Mouse (Mus musculus) midbrain, embryonic 15.5 days (tissue): ENCODE measurements around the gene Clba1. TPM values are rescaled to one million over a fixed set of nuclear protein-coding genes. Genes with fewer than 3 reads are reported as not detected.

Source experiments
- ATAC-seq: fragments of 200-750 bp; cut with Nextera tagmentation; replicated peaks from 2 replicates; pipeline ENCODE4 v1.8.0; 2017; ENCODE audit warnings: moderate TSS enrichment
- H3K27ac ChIP-seq: fragments of 300-500 bp; sonication (generic); 2 replicates; pipeline ENCODE4 v1.5.1; 2015; ENCODE audit warnings: mild to moderate bottlenecking, inconsistent platforms
- H3K27me3 ChIP-seq: fragments of 300-500 bp; sonication (generic); replicated peaks from 2 replicates; pipeline ENCODE4 v1.6.1; 2015; ENCODE audit warnings: inconsistent platforms
- H3K36me3 ChIP-seq: fragments of 300-500 bp; sonication (generic); replicated peaks from 2 replicates; pipeline ENCODE4 v1.6.1; 2015; ENCODE audit warnings: inconsistent platforms
- H3K4me1 ChIP-seq: fragments of 300-500 bp; sonication (generic); 2 replicates; pipeline ENCODE4 v1.6.1; 2015; ENCODE audit warnings: inconsistent platforms
- H3K4me2 ChIP-seq: fragments of 300-500 bp; sonication (generic); 2 replicates; pipeline ENCODE4 v1.6.1; 2015; ENCODE audit warnings: inconsistent platforms, mild to moderate bottlenecking, moderate library complexity
- H3K4me3 ChIP-seq: fragments of 300-500 bp; sonication (generic); 2 replicates; pipeline ENCODE4 v1.5.1; 2015; ENCODE audit warnings: mild to moderate bottlenecking, inconsistent platforms
- H3K9ac ChIP-seq: fragments of 300-500 bp; sonication (generic); 2 replicates; pipeline ENCODE4 v1.6.1; 2015; ENCODE audit warnings: mild to moderate bottlenecking, inconsistent platforms
- H3K9me3 ChIP-seq: fragments of 300-500 bp; sonication (generic); 2 replicates; pipeline ENCODE4 v1.6.1; 2016; ENCODE audit warnings: inconsistent platforms
- WGBS: fragments of 180-500 bp; shearing (Covaris S2); methylation state at CpG from one replicate; pipeline ENCODE4 v1.1.7; 2015; ENCODE audit warnings: mixed read lengths; 5-methylcytosine and 5-hydroxymethylcytosine counted together
- polyA plus RNA-seq: library from polyadenylated mRNA; unstranded; fragments of >200 nt; fragmentation: Nextera tagmentation; extraction: Ambion mirVana; gene quantifications from 2 replicates; pipeline ENCODE4 v1.2.1, GENCODE M21; 2015

The Clba1 gene
- polyA plus RNA-seq, 1 experiment from 2014 or later: 25.1 TPM

GRCm38 (mm10) chr12:112861911-112862321 lies 53.2 kb downstream of the Clba1 start:
- Histone ChIP-seq H3K4me3 (no peak overlapping the region), H3K27ac (no peak overlapping the region), H3K9ac (no peak overlapping the region), H3K4me2 (no peak overlapping the region), H3K27me3 (no peaks in the 10 kb centered on the region), H3K36me3 (no peaks in the 10 kb centered on the region), H3K9me3 (no peaks in the 10 kb centered on the region), H3K4me1 (no peaks in the 10 kb centered on the region)
- WGBS: 66% methylated on average over 9 of the region's 9 CpGs
- no peak for ATAC-seq

- Histone ChIP-seq H3K9me3 (no peaks in the 10 kb centered on the region), H3K27ac (no peak overlapping the region), H3K9ac (no peak overlapping the region), H3K36me3 (no peaks in the 10 kb centered on the region), H3K27me3 (no peaks in the 10 kb centered on the region), H3K4me1 (peaks cover 3% of the 10 kb centered on the region; the same call in 1 of the 2 replicates), H3K4me3 (no peak overlapping the region), H3K4me2 (no peak overlapping the region)
- 89% methylated on average over 7 of the region's 7 CpGs for WGBS
- ATAC-seq: no peak
Observed at GRCm38 (mm10) chr12:112864804-112865203, 56.1 kb downstream of the Clba1 start.

Other genes with a start within 250 kb of the Clba1 start
- 1.0 and 2.4 TPM in 2 replicates for gene Inf2, start 220.2 kb upstream of the Clba1 start, polyA plus RNA-seq
- gene Adssl1, start 188.9 kb upstream of the Clba1 start, polyA plus RNA-seq: 3.1 and 3.6 TPM in 2 replicates
- gene Siva1, start 164.3 kb upstream of the Clba1 start, polyA plus RNA-seq: 51.2 and 59.2 TPM in 2 replicates
- 139 and 162 TPM in 2 replicates for gene Akt1, start 134.1 kb upstream of the Clba1 start, polyA plus RNA-seq
- 1.9 and 2.5 TPM in 2 replicates for gene Zbtb42, start 130.1 kb upstream of the Clba1 start, polyA plus RNA-seq
- 51.0 and 53.7 TPM in 2 replicates for gene Cep170b, start 88.5 kb upstream of the Clba1 start, polyA plus RNA-seq
- 7.3 and 8.6 TPM in 2 replicates for gene Pld4, start 48.3 kb upstream of the Clba1 start, polyA plus RNA-seq
- 1.1 and 1.3 TPM in 2 replicates for gene Ahnak2, start 6.3 kb upstream of the Clba1 start, polyA plus RNA-seq
- gene Cdca4, start 20.5 kb downstream of the Clba1 start, polyA plus RNA-seq: 44.1 and 50.1 TPM in 2 replicates
- 0.06 and 0.11 TPM in 2 replicates for gene Gpr132, start 59.3 kb downstream of the Clba1 start, polyA plus RNA-seq
- 16.4 and 18.4 TPM in 2 replicates for gene Jag2, start 120.8 kb downstream of the Clba1 start, polyA plus RNA-seq
- 60.6 and 60.8 TPM in 2 replicates for gene Nudt14, start 133.2 kb downstream of the Clba1 start, polyA plus RNA-seq
- 57.4 and 60.2 TPM in 2 replicates for gene Btbd6, start 167.5 kb downstream of the Clba1 start, polyA plus RNA-seq
- 56.0 and 58.5 TPM in 2 replicates for gene Brf1, start 191.8 kb downstream of the Clba1 start, polyA plus RNA-seq
- 34.6 and 35.1 TPM in 2 replicates for gene Pacs2, start 205.6 kb downstream of the Clba1 start, polyA plus RNA-seq